Mouse (Mus musculus) lung, embryonic 15.5 days (tissue): ENCODE data around the gene Ppil2. TPM values are rescaled to one million over a fixed set of nuclear protein-coding genes. Genes with fewer than 3 reads are reported as not detected.

Experiments
- ATAC-seq: fragments of 200-750 bp; cut with Nextera tagmentation; 2 replicates; pipeline ENCODE4 v1.8.0; 2017; ENCODE audit warnings: moderate number of reproducible peaks, borderline replicate concordance; ENCODE audit not compliant: low FRiP score, low TSS enrichment; ENCODE audit errors: extremely low read depth
- H3K27ac ChIP-seq: fragments of 300-500 bp; sonication (generic); 2 replicates; pipeline ENCODE4 v1.5.1; 2015; ENCODE audit warnings: moderate library complexity, mild to moderate bottlenecking, inconsistent platforms
- H3K27me3 ChIP-seq: fragments of 300-500 bp; sonication (generic); 2 replicates; pipeline ENCODE4 v1.6.1; 2015; ENCODE audit warnings: inconsistent platforms
- H3K36me3 ChIP-seq: fragments of 300-500 bp; sonication (generic); 2 replicates; pipeline ENCODE4 v1.6.1; 2015; ENCODE audit warnings: inconsistent platforms
- H3K4me1 ChIP-seq: fragments of 300-500 bp; sonication (generic); 2 replicates; pipeline ENCODE4 v1.6.1; 2015; ENCODE audit warnings: inconsistent platforms
- H3K4me2 ChIP-seq: fragments of 300-500 bp; sonication (generic); 2 replicates; pipeline ENCODE4 v1.6.1; 2015; ENCODE audit warnings: inconsistent platforms, mild to moderate bottlenecking, moderate library complexity
- H3K4me3 ChIP-seq: fragments of 300-500 bp; sonication (generic); 2 replicates; pipeline ENCODE4 v1.5.1; 2015; ENCODE audit warnings: mild to moderate bottlenecking, inconsistent platforms
- H3K9ac ChIP-seq: fragments of 300-500 bp; sonication (generic); 2 replicates; pipeline ENCODE4 v1.6.1; 2015; ENCODE audit warnings: inconsistent platforms
- H3K9me3 ChIP-seq: fragments of 300-500 bp; sonication (generic); 2 replicates; pipeline ENCODE4 v1.6.1; 2016; ENCODE audit warnings: inconsistent platforms
- WGBS: fragments of 180-500 bp; shearing (Covaris S2); methylation state at CpG from one replicate; pipeline ENCODE4 v1.1.7; 2015; 5-methylcytosine and 5-hydroxymethylcytosine counted together
- polyA plus RNA-seq: library from polyadenylated mRNA; unstranded; fragments of >200 nt; fragmentation: Nextera tagmentation; extraction: Ambion mirVana; gene quantifications from 2 replicates; pipeline ENCODE4 v1.2.1, GENCODE M21; 2015

The Ppil2 gene
- polyA plus RNA-seq, 1 experiment from 2014 or later: 146 TPM

DNA sequence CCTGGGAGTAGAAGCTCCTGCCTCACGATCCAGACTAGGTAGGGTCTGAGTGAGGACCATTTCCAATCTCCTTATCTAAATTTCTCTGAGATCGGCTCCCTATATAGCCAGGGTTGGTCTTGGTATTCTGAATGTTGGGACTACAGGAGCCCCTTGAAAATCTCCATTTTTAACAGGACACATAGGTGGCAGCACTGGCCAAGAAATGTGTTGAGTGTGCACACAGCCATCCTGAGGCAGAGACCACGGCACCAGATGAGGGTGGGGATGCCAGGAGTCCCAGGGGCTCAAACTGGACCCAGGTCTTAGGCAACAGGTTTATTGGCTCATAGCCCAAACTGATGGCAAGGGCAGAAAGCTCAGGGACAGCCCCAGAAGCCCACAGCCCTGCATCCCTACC lies 22.7 kb downstream of the Ppil2 start:
- Histone ChIP-seq H3K4me2 (no peak overlapping the region), H3K4me3 (no peak overlapping the region), H3K27ac (no peak overlapping the region), H3K4me1 (no peaks in the 10 kb centered on the region), H3K36me3 (peaks cover 95% of the 10 kb centered on the region), H3K9ac (no peak overlapping the region), H3K27me3 (no peaks in the 10 kb centered on the region), H3K9me3 (no peaks in the 10 kb centered on the region)
- 73% methylated on average over 3 of the region's 3 CpGs for WGBS
- ATAC-seq: no peak

DNA sequence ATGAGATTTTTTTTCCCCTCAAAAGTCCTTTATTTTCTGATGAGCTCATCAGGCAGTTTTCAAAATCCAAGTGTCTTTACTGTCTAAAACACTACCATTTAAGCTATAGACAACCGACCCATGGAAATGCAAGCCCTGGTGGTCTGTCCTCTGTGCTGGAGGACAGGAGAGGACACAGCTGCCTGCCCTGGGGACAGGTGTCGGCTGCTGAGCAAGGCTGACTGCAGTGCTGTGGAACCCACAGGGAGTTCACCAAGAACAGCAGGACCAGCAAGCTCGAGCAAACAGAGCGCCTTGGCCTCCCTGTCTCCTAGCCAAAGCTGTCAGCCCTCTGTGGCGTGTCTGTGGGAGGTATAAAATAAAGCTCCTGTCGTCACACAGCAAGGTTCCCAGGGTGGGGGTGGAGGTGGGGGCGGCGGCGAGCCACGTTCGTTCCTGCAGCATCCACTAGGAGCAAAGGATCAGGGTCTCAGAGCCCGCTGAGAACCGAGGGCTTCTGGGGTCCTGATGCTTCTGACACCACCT lies 24.3 kb downstream of the Ppil2 start:
- H3K4me3 ChIP-seq: no peak overlapping the region
- H3K27ac ChIP-seq: no peak overlapping the region
- H3K27me3 ChIP-seq: no peaks in the 10 kb centered on the region
- no peak for ATAC-seq
- no peaks in the 10 kb centered on the region for H3K4me1 ChIP-seq
- 76% methylated on average over 13 of the region's 13 CpGs for WGBS
- no peak overlapping the region for H3K9ac ChIP-seq
- H3K4me2 ChIP-seq: no peak overlapping the region
- peaks cover 92% of the 10 kb centered on the region for H3K36me3 ChIP-seq
- no peaks in the 10 kb centered on the region for H3K9me3 ChIP-seq

- H3K4me2 ChIP-seq: no peak overlapping the region
- H3K9ac ChIP-seq: no peak overlapping the region
- no peak for ATAC-seq
- H3K9me3 ChIP-seq: no peaks in the 10 kb centered on the region
- WGBS: 66% methylated on average over 3 of the region's 3 CpGs
- no peak overlapping the region for H3K27ac ChIP-seq
- no peak overlapping the region for H3K4me3 ChIP-seq
- H3K36me3 ChIP-seq: peaks cover 88% of the 10 kb centered on the region
- H3K27me3 ChIP-seq: no peaks in the 10 kb centered on the region
- no peaks in the 10 kb centered on the region for H3K4me1 ChIP-seq
These were observed 24.8 kb downstream of the Ppil2 start for GRCm38 (mm10) chr16:17086241-17086640.

GRCm38 (mm10) chr16:17085636-17086035 lies 25.4 kb downstream of the Ppil2 start:
- Histone ChIP-seq H3K36me3 (peaks cover 82% of the 10 kb centered on the region), H3K9me3 (no peaks in the 10 kb centered on the region), H3K4me3 (no peak overlapping the region), H3K27ac (no peak overlapping the region), H3K4me2 (no peak overlapping the region), H3K9ac (no peak overlapping the region), H3K4me1 (no peaks in the 10 kb centered on the region), H3K27me3 (no peaks in the 10 kb centered on the region)
- WGBS: 86% methylated on average over 4 of the region's 4 CpGs
- no peak for ATAC-seq

DNA sequence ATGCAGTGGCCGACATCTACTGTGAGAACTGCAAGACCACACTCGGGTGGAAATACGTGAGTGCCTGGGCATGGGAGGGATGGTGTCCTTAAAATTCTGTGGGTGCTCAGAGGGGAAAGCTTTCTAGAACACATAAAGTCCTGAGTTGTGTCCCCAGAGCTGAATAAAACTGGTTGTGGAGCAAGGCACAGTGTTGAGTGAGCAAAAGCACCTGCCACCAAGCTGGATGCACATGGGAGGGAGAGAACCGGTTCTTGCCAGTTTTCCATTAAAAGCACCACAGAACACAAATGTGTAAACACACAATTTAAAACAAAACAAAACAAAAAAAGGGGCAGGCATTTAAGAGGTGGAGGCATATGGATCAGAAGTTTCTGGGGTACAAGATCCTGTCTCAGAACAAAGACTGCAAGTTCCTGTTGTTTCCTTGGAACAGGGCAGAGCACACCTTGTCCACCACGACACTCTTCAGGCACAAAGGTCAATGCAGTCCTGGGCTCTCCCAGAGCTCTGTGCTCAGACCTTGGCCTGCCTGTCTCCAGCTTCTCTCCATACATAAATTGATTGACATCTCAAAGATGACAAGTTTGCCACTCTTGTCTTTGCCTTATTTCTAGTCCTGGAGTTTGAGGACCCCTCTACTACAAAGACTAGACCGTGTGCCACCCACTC lies 28.8 kb downstream of the Ppil2 start:
- Histone ChIP-seq H3K36me3 (peaks cover 49% of the 10 kb centered on the region), H3K9me3 (no peaks in the 10 kb centered on the region), H3K27me3 (no peaks in the 10 kb centered on the region), H3K4me3 (no peak overlapping the region), H3K27ac (no peak overlapping the region), H3K4me1 (peaks cover 7% of the 10 kb centered on the region; the same call in 1 of the 2 replicates), H3K9ac (no peak overlapping the region), H3K4me2 (no peak overlapping the region)
- WGBS: 71% methylated on average over 6 of the region's 6 CpGs
- no peak for ATAC-seq

- H3K4me2 ChIP-seq: no peak overlapping the region
- H3K9me3 ChIP-seq: no peaks in the 10 kb centered on the region
- no peak overlapping the region for H3K4me3 ChIP-seq
- H3K27ac ChIP-seq: peak overlapping the region; percentile 67
- peaks cover 9% of the 10 kb centered on the region; the same call in 1 of the 2 replicates for H3K4me1 ChIP-seq
- H3K27me3 ChIP-seq: no peaks in the 10 kb centered on the region
- H3K9ac ChIP-seq: no peak overlapping the region
- 40% methylated on average over 7 of the region's 7 CpGs for WGBS
- peak; percentile 79; the same call in 1 of the 2 replicates for ATAC-seq
- peaks cover 10% of the 10 kb centered on the region; the same call in 1 of the 2 replicates for H3K36me3 ChIP-seq
These were observed 33.0 kb downstream of the Ppil2 start for GRCm38 (mm10) chr16:17078101-17078500.

DNA sequence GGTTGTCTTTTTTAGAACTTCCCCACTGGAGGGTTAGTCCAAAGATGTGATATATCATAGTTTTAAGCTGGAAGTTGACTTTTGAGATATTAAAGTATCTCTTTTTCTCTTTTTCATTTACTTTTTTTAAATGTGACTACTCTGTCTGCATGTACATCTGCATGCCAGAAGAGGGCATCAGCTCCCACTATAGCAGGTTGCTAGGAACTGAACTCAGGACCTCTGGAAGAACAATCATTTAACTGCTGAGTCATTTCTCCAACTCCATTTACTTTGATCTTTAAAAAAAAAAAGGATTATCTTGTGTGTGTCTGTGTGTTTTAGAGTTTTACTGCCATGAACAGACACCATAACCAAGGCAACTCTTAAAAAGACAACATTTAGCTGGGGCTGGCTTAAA lies 34.2 kb downstream of the Ppil2 start:
- Histone ChIP-seq H3K4me1 (peaks cover 9% of the 10 kb centered on the region; the same call in 1 of the 2 replicates), H3K27me3 (no peaks in the 10 kb centered on the region), H3K9ac (no peak overlapping the region), H3K4me2 (no peak overlapping the region), H3K27ac (no peak overlapping the region), H3K36me3 (no peaks in the 10 kb centered on the region; the same call in 1 of the 2 replicates), H3K9me3 (no peaks in the 10 kb centered on the region), H3K4me3 (no peak overlapping the region)
- ATAC-seq: no peak

DNA sequence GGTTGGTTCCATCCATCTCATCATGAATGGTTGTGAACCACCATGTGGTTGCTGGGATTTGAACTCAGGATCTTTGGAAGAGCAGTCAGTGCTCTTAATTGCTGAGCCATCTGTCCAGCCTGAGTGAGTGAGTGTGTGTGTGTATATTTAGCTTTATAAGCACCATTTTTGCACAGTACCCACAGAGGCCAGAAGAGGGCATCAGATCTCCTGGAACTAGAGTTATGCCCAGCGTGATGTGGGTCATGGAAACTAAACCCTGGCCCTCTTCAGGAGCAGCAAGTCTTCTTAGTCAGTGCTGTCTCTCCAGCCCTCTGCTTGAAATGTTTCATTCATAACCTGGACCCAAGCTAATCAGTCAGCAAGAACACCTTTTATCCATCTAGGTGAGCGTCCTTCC lies 34.8 kb downstream of the Ppil2 start:
- no peak for ATAC-seq
- H3K9me3 ChIP-seq: no peaks in the 10 kb centered on the region
- H3K27ac ChIP-seq: no peak overlapping the region
- H3K27me3 ChIP-seq: no peaks in the 10 kb centered on the region
- no peak overlapping the region for H3K4me3 ChIP-seq
- H3K4me1 ChIP-seq: peaks cover 9% of the 10 kb centered on the region; the same call in 1 of the 2 replicates
- no peak overlapping the region for H3K9ac ChIP-seq
- 95% methylated on average over 2 of the region's 2 CpGs for WGBS
- H3K36me3 ChIP-seq: no peaks in the 10 kb centered on the region; the same call in 1 of the 2 replicates
- H3K4me2 ChIP-seq: no peak overlapping the region

DNA sequence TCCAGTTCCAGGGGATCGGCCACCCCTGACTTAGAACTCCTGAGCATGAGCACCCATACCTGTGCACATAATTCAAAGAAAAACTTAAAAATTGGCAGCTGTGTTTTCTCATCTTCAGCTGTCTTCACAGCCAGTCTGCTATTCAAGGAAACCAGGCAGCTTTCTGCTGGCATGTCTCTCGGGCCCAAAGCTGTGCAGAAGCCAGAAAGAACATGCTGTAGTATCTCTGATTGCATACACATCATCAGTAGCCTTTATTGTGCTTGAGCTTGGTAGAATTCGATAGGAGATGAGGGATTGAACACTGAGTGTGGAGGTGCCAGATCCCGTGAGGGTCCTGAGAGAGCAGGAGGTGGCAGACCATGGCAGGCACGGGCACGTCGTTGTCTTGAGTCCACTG lies 38.1 kb downstream of the Ppil2 start:
- Histone ChIP-seq H3K4me1 (peaks cover 15% of the 10 kb centered on the region), H3K9me3 (no peaks in the 10 kb centered on the region), H3K36me3 (no peaks in the 10 kb centered on the region; the same call in 1 of the 2 replicates), H3K4me3 (no peak overlapping the region), H3K9ac (no peak overlapping the region), H3K27ac (no peak overlapping the region), H3K4me2 (no peak overlapping the region), H3K27me3 (no peaks in the 10 kb centered on the region)
- WGBS: 87% methylated on average over 7 of the region's 7 CpGs
- ATAC-seq: no peak

DNA sequence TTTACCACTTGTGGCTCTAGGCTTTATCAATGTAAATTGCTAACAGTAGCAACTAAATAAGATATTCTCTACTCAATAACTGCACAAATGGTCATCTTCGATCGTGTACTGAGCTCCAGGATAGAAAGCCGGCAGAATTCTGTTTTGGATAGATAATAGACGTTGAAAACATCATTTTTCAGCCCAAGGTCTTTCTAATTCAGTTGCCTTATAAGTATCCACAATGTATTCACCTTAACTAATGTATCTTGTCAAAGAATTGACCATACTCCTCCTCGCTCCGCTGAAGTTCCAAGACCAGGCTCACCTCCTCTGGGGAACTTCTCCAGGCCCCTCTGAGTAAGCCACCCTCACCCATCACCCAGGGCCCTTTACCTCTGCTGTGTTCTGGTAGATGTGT lies 40.3 kb downstream of the Ppil2 start:
- peak overlapping the region; percentile 84 for H3K4me3 ChIP-seq
- WGBS: 36% methylated on average over 6 of the region's 6 CpGs
- peaks cover 6% of the 10 kb centered on the region; the same call in 1 of the 2 replicates for H3K4me1 ChIP-seq
- no peaks in the 10 kb centered on the region for H3K27me3 ChIP-seq
- H3K36me3 ChIP-seq: no peaks in the 10 kb centered on the region
- no peak overlapping the region for H3K27ac ChIP-seq
- H3K9ac ChIP-seq: peak overlapping the region; percentile 77; the same call in 1 of the 2 replicates
- peak overlapping the region; percentile 84 for H3K4me2 ChIP-seq
- ATAC-seq: no peak
- no peaks in the 10 kb centered on the region for H3K9me3 ChIP-seq

DNA sequence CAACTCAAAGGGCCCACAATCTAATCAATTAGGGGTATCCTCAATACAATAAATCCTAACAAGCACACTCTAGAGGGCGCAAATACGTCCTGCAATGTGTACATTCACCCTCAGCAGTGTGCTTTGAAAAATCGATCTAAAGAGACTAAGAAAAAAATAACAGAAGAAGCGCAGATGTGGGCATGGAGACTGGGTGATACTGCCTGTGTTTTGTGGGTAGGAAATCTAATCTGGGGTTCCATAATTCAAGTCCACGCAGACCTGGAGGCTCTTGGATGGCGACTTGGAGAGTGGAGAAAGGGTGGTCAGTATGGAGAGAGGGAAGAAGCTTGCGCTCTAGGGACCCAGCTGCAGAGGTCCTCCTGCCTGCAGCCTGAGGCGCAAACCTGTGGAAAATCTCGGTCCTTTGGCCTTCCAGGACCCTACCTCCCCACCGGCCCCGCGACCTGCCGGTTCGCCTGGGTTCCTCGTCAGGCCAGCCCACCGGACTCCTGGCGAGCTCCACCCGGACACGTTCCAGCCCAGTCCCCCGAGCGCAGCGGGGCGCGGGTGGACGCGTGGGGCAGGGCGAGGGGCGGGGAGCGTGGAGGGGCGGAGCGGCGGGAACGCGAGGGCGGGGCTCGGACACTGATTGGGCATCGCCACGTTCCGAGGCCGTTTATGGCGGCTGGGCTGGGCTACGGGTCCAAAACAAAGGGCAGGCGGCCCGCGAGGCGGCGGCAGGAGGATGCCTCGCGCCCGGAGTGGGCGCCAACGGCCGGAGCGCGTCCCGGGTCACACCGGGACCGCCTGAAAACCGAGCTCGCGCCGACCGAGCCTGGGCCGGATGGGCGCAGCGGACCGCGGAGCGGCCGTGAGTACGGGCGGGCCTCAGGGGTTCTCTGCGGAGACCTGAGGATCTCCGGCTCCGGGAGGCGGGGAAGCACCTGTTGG lies 41.3 kb downstream of the Ppil2 start, which contains the start of gene Ypel1:
Ypel1 (plus strand) TSS at position 186 of the 933 bp plus-strand sequence.
- peak; percentile 95 for ATAC-seq
- Histone ChIP-seq H3K36me3 (no peaks in the 10 kb centered on the region), H3K4me2 (peak within 1 kb of the TSS; percentile 84), H3K27me3 (no peaks in the 10 kb centered on the region), H3K4me3 (peak within 1 kb of the TSS; percentile 84), H3K9me3 (no peaks in the 10 kb centered on the region), H3K9ac (peak within 1 kb of the TSS; percentile 77), H3K27ac (peak within 1 kb of the TSS; percentile 88), H3K4me1 (peaks cover 6% of the 10 kb centered on the region; the same call in 1 of the 2 replicates)
- under 1% methylated on average over 58 of the region's 76 CpGs for WGBS
